Mouse (Mus musculus) retina, embryonic 14.5 days (tissue): ENCODE measurements around the gene Zfp239.
A peak's percentile ranks its signal among the peaks of the same experiment; 100 is the strongest.
"Not testable (repeated sequence)": the region's sequence is repeated elsewhere in the genome, so short reads cannot be mapped to it uniquely, and the experiment has no call there.

Experiments
- DNase-seq: peaks from one replicate; pipeline ENCODE4 v3.0.0-alpha.2; 2015; ENCODE audit warnings: low spot score

Gene Zfp239

DNA sequence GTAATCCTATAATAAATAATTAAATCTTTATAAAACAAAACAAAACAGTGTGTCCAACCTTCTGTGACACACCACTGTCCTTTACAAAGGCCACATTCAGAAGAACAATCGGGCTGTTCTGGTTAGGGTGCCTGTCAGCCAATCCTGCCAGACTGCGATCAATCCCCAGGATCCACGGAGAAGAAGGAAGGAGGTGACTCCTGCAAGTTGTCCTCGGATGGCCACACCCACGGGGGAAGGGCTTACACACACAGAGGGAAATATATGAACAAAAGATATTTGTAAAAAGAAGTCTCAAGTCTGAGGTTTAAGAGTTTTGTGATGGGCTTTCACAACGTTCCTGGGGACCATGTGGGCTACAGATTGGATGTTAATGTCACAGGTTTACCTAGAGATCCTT is at the start of gene Zfp239:
Zfp239 (plus strand) TSS at position 253 of the 400 bp plus-strand sequence.
- no peak for DNase-seq

DNA sequence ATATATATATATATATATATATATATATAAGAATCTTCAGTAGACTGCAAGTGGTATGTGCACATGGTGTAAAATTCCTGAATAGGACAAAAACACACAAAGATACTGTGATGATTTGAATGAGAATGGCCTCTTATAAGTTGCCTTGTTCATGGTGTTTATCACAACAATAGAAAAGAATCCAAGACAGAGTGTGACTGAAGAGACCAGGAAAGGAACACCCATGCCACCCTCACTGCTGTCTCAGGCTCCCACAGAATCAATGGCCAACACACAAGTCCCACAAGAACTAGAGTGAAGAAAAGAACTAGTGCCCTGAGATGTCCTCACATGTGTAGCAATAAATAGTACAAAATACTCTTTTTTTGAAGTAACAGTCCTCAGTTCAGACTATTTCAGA is 47.2 kb upstream of the Zfp239 start:
- no peak for DNase-seq

DNA sequence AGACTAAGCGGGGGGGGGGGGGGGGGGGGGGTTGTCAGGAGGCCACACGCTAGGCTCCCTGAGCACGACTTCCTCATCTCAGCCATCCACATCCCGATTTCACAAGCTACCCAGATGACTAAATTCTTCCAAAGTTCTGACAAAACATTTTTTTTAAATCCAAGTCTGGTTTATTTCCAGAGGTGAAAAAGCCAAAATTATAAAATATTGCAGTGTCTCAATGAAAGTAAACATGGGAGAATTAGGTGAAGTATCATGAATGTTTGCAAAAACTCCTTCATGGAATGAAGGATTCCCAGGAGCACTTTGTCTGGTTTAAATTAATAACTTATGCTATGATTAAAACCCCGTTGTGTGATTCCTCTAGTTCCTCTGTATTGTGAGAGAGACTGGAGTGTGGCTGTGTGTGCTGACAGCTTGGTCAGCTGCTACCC is 44.8 kb upstream of the Zfp239 start:
- DNase-seq, result no peak

DNA sequence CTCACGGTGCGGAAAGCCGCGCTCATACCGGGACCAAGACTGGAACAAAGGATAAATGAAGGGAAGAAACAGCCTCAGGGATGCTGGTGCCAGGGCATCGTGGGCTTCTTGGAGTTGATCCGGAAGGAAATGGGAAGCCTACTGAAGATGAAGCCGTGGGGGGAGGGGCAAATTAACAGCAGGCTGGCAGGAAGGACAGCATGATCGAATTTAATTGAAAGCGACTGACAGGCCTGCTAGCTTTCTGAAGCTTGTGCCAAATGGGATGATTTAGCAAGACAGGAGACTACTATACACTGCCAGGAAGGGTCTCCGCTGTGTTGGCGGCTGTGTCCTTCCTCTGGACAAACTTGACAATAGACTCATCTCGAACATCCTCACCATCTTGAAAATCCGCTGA is 41.6 kb upstream of the Zfp239 start:
- DNase-seq, result no peak

DNA sequence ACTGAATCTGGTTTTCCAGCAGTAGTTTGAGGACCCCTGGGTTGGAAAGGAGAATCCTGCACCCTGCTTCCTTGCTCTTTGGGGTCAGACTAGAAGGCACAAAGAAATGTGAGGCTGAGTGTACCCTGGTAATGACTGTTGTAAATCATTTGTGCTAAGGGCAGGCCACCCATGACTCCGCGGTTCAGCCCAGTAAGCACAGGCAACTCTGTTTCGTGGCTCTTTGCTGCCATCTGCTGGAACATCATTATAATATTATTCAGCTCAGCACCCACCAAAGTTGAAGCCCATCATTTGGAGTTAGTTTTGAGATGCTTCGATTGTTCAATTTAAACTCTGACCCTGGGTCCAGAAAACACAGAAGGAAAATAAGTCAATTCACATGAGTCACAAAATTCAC is 36.5 kb upstream of the Zfp239 start:
- peak; percentile 91 for DNase-seq

DNA sequence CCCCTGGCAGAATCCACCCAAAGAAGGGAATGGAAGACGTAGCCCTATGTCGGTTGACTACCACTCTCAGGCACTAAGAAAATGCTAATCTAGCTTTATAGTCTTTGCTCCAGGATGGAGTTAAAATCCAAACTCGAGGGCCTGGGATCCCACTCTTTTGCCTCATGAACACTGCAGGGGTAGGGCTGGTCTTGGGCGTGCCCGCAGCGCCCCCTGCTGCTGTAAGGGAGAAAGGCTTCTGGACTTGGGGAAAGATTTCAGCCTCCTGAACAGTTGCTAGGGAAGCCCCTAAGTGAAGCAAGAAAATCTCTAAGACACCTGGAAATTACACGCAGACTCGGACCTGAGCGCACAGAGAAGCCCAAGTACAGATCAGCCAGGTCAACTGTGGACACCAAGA is 33.6 kb upstream of the Zfp239 start:
- peak; percentile 82 for DNase-seq

DNA sequence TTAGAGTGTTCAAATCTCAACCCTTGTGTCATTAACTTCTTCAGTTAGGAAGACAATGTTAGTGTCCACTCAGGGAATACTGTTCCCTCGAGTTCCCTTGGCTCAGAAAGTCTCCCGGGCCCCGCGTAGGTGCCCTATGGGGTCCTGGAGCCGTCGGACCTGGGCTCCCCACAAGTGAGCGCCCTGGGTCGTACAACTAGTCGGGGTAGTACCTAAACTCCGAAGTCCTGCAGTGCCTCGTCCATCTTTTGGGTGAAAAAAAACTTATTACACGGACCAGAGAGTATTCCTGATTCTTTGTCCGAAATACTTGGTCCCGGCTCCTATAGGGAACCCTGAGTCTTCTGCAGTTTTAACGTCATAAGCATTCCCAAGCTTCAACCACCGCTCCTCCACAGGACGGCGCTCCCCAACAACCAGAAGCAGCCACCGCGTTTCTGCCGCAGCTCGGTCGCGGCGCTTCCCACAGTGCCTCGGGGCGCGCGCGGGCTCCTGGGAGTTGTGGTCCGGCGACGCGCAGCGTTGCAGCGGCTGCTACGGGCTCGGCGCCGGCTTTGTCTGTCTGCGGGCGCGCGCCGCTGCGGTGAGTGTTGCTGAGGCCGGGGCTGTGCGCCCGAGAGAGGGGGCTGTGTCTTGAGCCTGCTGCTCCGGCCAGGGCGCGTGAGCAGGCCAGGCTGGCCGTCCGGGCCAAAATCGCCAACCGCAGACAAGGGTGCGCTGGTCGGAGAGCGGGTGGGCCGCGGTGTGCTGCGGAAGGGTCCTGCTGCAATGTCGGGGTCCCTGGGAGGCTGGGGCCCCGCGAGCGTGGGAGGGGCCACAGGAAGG is 21.0 kb upstream of the Zfp239 start, which contains the start of gene Zfp637:
Zfp637 (plus strand) TSS at position 495 of the 825 bp plus-strand sequence.
- DNase-seq, result peak; percentile 97

DNA sequence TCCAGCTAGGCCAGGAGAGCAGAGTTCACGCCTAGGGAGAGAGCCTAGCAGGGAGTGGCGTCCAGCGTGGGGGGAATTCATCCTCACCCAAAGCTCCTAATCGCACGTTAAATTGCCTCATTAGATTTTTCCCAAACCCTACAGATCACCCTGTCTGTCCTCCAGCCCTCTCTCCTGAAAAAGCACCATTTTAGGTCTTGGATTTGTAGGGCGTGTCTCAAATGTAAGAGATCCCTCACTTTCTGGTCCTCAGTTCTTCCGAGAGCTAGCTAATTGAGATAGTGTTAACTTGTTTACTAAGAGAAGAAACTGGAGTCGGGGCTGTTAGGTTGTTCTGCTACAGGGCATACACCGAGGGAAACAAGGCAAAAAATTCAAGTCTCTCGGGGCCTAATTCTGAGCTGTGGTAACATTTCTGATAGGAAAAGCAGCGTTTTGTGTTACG is 20.4 kb upstream of the Zfp239 start:
- DNase-seq, result no peak

DNA sequence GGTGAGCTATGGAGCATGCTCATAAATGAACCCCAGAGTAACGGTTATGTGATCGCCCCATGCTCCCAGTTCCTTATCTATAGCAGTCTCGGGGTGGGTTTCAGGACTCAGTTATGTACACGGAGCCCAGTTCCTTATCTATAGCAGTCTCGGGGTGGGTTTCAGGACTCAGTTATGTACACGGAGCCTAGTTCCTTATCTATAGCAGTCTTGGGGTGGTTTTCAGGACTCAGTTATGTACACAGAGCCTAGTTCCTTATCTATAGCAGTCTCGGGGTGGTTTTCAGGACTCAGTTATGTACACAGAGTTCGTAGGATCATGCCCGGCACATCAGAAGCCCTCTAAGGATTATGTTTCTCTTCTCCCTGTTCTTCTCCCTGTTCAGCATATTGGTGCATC is 17.3 kb upstream of the Zfp239 start:
- DNase-seq, result no peak

DNA sequence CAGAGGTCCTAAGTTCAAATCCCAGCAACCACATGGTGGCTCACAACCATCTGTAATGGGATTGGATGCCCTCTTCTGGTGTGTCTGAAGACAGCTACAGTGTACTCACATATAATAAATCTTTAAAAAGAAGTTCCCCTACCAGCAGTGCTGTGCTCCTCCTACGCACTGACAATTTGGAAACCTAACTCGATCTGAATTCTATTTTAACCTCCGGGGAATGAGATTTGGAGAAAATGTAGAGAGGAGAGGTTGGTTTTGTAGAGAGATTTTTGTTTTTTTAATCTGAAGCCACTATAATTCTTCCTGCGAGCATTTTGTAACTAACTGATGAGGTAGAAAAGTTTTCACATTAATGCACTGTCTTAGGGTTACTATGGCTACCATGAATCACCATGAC is 15.2 kb upstream of the Zfp239 start:
- not testable (repeated sequence) for DNase-seq

DNA sequence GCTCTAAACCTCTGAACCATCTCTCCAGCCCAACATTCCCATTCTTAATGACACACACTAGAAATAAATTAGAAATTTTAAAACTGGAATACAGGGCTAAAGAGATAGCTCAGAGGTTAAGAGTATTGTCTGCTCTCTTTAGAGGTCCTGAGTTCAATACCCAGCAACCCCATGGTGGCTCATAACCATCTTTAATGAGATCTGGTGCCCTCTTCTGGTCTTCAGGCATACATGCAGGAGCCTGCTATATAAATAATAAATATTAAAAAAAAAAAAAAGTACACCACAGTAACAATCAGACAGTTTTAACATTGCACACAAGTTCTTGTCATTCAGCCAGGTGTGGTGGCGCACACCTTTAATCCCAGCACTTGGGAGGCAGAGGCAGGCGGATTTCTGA is 14.1 kb upstream of the Zfp239 start:
- no peak for DNase-seq

DNA sequence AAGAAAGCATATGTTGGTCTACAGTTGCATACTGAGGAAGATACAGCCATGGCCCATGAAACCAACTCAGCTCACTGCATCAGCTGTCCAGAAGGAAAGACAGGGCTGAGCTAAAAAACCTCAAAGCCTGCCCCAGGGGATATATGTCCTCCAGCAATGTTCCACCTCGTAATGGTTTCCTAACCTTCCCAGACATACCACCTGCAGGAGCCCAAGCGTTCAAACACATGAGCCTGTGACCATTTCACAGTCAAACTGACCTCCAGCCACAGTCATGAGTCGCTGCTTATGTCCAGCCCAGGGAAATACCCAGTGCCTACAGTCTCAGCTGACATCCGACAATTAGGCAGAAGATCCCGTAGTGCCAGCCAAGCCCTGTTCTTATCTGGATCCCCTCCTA is 13.3 kb upstream of the Zfp239 start:
- DNase-seq, result no peak

DNA sequence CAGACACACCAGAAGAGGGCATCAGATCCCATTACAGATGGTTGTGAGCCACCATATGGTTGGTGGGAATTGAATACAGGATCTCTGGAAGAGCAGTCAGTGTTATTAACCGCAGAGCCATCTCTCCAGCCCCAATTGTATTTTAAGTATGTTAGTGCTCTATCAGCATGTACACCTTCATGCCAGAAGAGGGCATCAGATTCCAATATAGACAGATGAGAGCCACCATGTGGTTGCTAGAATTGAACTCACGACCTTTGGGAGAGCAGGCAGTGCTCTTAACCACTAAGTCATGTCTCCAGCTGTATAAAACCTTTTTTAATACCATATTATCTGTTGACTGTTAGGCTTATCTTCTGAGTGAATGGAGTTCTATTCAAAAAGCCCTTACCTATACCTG is 10.2 kb upstream of the Zfp239 start:
- DNase-seq, result no peak

DNA sequence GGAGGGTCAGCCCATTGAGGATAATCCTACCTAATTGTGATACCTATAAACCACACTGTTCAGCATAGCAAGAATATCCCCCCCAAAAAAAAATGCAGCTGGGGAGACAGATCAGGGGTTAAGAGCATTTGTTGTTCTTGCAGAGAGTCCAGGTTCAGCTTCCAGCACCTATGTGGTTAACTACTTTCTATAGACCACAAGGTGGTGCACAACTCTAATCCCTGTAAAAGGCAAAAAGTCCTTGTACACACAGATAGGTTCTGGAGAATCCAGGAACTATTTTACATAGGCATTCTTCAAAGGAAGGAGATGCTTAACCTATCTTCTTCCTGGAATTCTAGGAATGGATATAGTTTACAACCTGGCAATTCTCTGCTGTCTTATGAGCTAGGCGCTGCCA is 3.9 kb upstream of the Zfp239 start:
- DNase-seq, result peak; percentile 16

DNA sequence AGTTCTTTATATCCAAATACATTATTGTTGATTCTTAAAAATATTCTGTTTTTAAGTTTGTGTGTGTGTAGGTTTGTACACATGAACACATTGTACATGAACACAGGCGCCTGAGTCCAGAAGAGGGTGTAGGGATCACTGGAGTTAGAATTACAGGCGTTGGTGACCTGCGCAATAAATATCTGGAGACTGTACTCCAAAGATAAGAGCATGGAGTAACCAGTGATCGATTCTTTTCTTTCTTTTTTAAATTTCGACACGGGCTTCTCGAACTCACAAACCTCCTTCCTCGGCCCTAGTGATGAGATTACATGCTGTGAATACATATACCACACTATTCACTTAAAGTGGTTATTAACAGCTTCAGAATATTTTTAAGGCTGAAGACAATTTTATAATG is 565 bp downstream of the Zfp239 start:
- DNase-seq, result no peak

DNA sequence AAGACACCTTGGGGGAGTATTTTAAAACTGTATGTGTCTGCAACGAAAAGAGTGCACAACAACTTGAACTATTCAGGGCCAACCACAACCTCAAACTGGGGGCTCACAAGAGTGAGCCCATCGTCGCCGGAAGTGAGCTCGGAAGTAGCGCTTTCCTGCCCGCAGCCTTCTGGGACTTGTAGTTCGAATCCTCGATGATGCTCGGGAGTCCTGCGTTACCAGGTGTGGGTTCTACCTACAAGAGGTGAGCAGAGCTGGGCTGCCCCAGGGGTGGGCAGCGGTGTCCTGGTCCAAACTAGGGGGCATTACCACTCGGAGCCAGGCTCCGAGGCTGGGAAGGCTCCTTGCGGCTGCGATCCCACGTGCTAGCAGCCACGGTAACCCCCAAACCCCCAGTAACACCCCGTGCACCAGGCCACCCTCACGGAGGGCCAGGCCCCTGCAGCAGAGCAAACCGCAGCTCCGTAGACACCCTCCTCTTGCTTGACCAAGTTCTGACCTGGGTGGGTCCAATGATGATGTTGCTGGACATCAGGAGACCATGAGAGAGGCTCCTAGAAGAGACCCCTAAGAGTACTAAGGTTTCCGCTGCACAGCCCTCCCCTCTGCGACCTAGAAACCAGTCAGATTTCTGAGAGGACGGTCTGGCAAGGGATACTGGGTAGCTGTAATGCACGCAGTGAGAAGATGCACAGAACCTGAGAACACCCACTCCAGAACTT is 1.2 kb downstream of the Zfp239 start:
- DNase-seq, result peak; percentile 70

DNA sequence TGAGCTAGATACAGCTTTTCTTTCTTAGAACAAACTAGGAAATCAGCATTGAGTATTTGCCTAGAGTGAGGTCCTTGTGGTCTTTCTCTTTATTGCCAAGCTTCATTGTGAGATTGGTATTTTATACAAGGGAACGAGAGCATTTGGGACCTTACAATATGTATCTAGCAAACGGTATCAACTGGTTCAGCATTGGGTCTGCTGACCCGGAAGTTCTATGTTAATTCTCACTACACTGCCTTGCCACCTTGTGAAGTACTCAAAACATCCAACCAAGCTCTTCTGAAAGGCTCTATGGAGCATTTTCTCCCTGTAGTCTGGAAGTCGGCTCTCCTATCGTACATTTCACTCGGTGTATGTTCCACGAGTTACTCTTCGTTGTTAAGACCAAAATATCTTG is 1.9 kb downstream of the Zfp239 start:
- no peak for DNase-seq

DNA sequence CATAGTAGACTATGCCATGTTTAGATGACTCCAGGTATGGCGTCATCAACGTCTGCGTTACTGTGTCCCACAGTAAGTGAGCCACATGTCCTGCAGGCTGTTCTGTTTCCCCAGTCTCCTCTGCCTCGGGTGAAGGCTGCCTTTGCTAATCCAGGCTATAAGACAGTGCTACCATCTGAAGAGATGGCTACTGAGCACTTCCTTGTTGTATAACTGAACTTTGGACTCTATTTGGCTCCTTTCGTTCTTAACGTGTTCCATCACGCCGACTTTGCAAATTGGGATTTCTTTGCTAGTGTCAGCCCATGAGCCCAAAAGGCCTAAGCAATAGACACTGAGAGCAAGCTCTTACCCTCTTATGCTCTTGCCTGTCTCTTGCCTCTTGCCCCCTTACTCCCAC is 6.3 kb downstream of the Zfp239 start:
- no peak for DNase-seq

DNA sequence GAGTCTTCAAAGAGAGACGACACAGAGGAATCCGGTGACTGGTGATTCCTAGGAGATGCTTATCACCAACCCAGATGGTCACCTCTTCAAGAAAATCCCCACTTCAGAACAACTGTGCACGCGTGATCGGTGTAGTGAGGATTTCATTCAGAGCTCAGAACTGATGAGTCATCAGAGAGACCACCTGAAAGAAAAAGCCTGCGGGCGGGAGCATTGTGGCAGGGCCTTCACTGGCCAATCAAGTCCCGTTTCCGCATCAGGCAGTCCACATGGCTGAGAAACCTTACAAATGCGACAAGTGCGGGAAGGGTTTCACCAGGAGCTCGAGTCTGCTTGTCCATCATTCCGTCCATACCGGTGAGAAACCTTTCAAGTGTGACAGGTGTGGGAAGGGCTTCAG is 9.1 kb downstream of the Zfp239 start:
- DNase-seq, result no peak

DNA sequence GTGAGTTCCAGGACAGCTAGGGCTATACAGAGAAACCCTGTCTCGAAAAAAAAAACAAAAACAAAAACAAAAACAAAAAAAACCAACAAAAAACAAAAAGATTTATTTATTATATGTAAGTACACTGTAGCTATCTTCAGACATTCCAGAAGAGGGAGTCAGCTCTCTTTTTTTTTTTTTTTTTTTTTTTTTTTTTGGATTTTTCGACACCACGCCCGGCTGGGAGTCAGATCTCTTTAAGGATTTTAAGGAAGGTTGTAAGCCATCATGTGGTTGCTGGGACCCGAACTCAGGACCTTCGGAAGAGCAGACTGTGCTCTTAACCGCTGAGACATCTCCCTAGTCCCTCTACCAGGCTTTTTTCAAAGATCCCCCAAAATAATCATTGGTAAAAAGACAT is 11.6 kb downstream of the Zfp239 start:
- DNase-seq, result not testable (repeated sequence)

DNA sequence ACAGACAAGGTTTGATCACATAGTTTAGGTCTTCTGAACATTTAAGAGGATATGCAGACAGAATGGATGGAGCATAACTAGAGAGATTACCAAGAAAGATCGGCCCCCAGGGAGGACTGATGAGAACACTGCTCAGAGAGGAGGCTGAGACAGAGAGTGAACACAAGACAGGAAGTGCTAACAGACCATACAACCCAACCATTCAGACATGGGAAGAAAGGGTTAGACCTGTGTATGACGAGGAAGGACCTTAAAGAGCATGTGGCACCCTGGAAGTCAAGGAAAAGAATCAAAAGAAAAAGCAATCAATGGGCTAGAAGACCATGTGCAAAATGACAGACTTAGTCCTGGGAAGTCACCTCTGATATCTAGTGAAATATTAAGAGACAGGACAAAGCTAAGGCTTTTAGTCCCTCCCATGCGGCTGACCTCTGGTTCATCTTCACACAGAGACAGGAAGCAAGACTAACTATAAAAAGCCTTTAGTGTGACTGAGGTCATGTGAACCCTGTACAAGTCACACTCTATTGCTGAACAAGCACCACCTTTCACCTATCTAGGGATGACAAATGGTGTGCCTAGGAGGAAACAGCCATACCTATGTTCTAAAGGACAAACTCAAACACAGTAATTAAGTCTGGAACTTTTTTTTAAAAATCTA is 12.9 kb downstream of the Zfp239 start:
- DNase-seq, result no peak

DNA sequence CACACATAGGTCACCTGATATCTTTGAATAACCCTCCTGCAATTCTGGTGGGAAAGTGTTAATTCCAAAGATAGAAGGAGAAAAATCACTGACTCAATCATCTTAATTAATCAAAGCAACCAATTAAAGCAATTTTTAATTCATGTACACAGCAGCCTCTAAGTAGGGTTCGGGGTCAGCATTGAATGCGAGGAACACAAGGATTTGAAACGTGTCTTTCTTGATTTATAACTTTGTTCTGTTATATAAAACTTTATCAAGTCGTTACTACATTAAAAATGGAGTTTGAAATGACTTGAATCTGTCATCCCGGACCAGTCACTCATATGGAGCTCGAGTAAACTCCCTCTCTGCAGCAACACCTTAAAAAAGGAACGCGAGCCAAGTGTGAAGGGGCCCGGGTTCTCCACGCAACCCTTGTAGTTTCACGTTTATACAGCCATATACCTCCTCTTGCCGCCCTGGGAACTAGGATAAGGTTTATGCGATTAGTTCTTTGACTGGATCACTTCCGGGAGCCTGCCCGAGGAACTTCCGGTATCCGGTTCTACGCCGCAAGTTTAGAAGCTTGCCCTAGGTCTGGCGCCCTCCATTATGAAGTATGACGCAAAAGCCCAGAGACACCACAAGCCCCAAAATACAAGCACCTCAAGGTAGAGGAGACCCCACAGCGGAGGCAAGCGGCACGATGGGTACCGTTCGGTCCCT is 17.0 kb downstream of the Zfp239 start:
- DNase-seq, result peak; percentile 85
